Mouse (Mus musculus) midbrain, postnatal 0 days (tissue): ENCODE data around the gene Abca1. TPM values are rescaled to one million over a fixed set of nuclear protein-coding genes. Genes with fewer than 3 reads are reported as not detected.

Source experiments
- ATAC-seq: fragments of 200-750 bp; cut with Nextera tagmentation; 2 replicates; pipeline ENCODE4 v1.8.0; 2017; ENCODE audit warnings: moderate number of reproducible peaks, mild to moderate bottlenecking, moderate TSS enrichment, moderate library complexity; ENCODE audit not compliant: low FRiP score
- DNase-seq: peaks from one replicate; pipeline ENCODE4 v3.0.0-alpha.2; 2015; ENCODE audit warnings: low spot score
- H3K27ac ChIP-seq: fragments of 300-500 bp; sonication (generic); 2 replicates; pipeline ENCODE4 v1.5.1; 2014; ENCODE audit warnings: low read depth, mild to moderate bottlenecking, low read length, mixed read lengths
- H3K27me3 ChIP-seq: fragments of 300-500 bp; sonication (generic); 2 replicates; pipeline ENCODE4 v1.6.1; 2014; ENCODE audit warnings: low read length, control low read depth, mixed read lengths; ENCODE audit not compliant: insufficient read depth
- H3K36me3 ChIP-seq: fragments of 300-500 bp; sonication (generic); 2 replicates; pipeline ENCODE4 v1.6.1; 2014; ENCODE audit warnings: low read length, control low read depth, mixed read lengths; ENCODE audit not compliant: insufficient read depth
- H3K4me1 ChIP-seq: fragments of 300-500 bp; sonication (generic); 2 replicates; pipeline ENCODE4 v1.6.1; 2014; ENCODE audit warnings: mild to moderate bottlenecking, control low read depth, antibody characterized with exemption, low read length, mixed read lengths; ENCODE audit not compliant: insufficient read depth
- H3K4me2 ChIP-seq: fragments of 300-500 bp; sonication (generic); 2 replicates; pipeline ENCODE4 v1.6.1; 2014; ENCODE audit warnings: low read depth, mild to moderate bottlenecking, low read length, mixed read lengths; ENCODE audit not compliant: poor library complexity, severe bottlenecking
- H3K4me3 ChIP-seq: fragments of 300-500 bp; sonication (generic); 2 replicates; pipeline ENCODE4 v1.5.1; 2014; ENCODE audit warnings: low read depth, mild to moderate bottlenecking, low read length, moderate library complexity
- H3K9ac ChIP-seq: fragments of 300-500 bp; sonication (generic); replicated peaks from 2 replicates; pipeline ENCODE4 v1.6.1; 2014; ENCODE audit warnings: mild to moderate bottlenecking, low read length, moderate library complexity, mixed read lengths; ENCODE audit not compliant: poor library complexity, severe bottlenecking
- H3K9me3 ChIP-seq: fragments of 300-500 bp; sonication (generic); 2 replicates; pipeline ENCODE4 v1.6.1; 2016; ENCODE audit warnings: low read length, control low read depth
- CTCF ChIP-seq: IDR thresholded peaks from 2 replicates; pipeline ENCODE4 v1.5.1; 2016; ENCODE audit warnings: antibody characterized with exemption, mild to moderate bottlenecking
- WGBS: fragments of 180-500 bp; shearing (Covaris S2); extraction: QIAGEN DNeasy Blood & Tissue Kit; methylation state at CpG from one replicate; pipeline ENCODE4 v1.1.7; 2014; 5-methylcytosine and 5-hydroxymethylcytosine counted together
- polyA plus RNA-seq: library from polyadenylated mRNA; unstranded; fragments of >200 nt; fragmentation: Nextera tagmentation; extraction: Ambion mirVana; gene quantifications from 2 replicates; pipeline ENCODE4 v1.2.1, GENCODE M21; 2015
- total RNA-seq: library from RNA; depleted of rRNA; stranded (reverse); fragments of >200 nt; gene quantifications from 2 replicates; pipeline ENCODE4 v1.2.3, GENCODE M21; 2014

Abca1 gene
- total and polyA plus RNA-seq, 2 experiments from 2014 or later, result 8.6 to 49.2 TPM

DNA sequence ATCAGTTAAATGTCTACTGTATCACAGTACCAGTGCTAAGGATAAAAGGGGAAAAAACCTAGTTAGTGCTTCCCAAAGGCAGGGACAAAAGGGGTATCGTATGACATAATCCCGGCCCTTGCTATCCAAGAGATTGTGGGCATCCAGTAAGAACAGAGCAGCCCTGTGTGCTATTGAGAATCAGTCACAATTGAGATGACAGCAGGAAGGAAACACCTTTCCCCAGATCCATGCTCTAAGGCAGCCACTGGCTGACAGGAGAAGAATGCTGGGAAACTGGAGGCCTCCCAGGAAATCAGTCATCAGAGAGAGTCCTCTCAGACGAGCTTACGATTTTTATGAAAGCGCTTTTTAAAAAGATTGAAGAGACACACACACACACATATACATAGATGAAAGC is 42.6 kb downstream of the Abca1 start:
- WGBS, result 53% methylated on average over 5 of the region's 5 CpGs
- no peak for ATAC-seq
- Histone ChIP-seq H3K4me2 (no peak overlapping the region), H3K36me3 (0 out of 2 replicates have a peak, but pooled peaks cover 3% of the 10 kb centered on the region), H3K4me1 (no peaks in the 10 kb centered on the region), H3K4me3 (no peak overlapping the region), H3K9me3 (no peaks in the 10 kb centered on the region), H3K27me3 (no peaks in the 10 kb centered on the region), H3K27ac (no peak overlapping the region), H3K9ac (no peak overlapping the region)
- DNase-seq, result no peak
- TF ChIP-seq CTCF, result no peak

DNA sequence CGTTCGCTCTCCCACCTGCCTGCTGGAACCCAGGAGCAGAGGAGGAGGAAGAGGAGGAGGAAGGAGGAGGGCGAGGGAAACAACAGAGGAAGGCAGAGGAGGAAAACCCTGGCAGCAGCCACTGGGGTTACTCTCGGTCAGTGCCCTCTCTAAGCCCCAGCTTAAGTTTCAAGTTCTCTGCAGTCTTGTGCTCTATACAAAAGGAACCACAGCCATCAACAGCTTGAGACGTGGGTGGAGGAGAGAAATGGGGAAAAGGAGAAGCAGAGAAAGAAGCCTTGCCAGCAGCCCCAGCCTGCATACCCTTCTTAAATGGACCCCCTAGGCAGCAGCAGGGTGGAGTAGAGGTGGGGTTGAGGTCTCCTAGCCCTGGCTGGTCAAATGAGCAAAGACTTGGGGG is 43.8 kb downstream of the Abca1 start:
- no peaks in the 10 kb centered on the region for H3K4me1 ChIP-seq
- no peak overlapping the region for H3K4me3 ChIP-seq
- DNase-seq (peak; percentile 37), ATAC-seq (no peak)
- no peaks in the 10 kb centered on the region for H3K9me3 ChIP-seq
- 0 out of 2 replicates have a peak, but pooled peaks cover 3% of the 10 kb centered on the region for H3K36me3 ChIP-seq
- H3K27ac ChIP-seq, result no peak overlapping the region
- WGBS, result 11% methylated on average over 2 of the region's 5 CpGs
- H3K27me3 ChIP-seq, result no peaks in the 10 kb centered on the region
- no peak for TF ChIP-seq CTCF
- H3K4me2 ChIP-seq, result no peak overlapping the region
- H3K9ac ChIP-seq, result no peak overlapping the region

DNA sequence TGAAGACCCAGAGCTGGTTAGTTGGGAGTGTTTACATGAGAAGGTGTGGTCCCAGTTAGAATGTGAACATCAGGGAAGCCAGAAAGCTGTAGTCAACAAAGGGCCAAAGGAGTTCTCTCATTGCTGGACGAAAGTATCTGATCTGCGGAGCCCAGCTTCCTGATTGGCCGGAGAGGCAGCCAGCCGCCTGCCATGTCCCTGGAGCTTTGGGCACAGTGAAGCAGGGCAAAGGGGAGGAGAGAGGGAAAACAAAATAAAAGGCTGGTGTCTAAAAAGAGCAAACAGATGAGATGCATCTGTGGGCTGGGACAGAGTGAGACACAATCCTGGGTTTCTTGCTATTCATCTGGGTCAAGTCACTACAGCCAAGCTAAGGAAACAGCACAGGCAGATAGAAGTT is 44.3 kb downstream of the Abca1 start:
- no peak overlapping the region for H3K4me2 ChIP-seq
- 0 out of 2 replicates have a peak, but pooled peaks cover 3% of the 10 kb centered on the region for H3K36me3 ChIP-seq
- DNase-seq (peak; percentile 10), ATAC-seq (0 out of 2 replicates have a peak, but pooled peaks have one; percentile 38)
- no peak overlapping the region for H3K27ac ChIP-seq
- H3K27me3 ChIP-seq, result no peaks in the 10 kb centered on the region
- H3K9ac ChIP-seq, result no peak overlapping the region
- TF ChIP-seq CTCF, result no peak
- 38% methylated on average over 4 of the region's 4 CpGs for WGBS
- no peaks in the 10 kb centered on the region for H3K4me1 ChIP-seq
- H3K9me3 ChIP-seq, result no peaks in the 10 kb centered on the region
- H3K4me3 ChIP-seq, result no peak overlapping the region

DNA sequence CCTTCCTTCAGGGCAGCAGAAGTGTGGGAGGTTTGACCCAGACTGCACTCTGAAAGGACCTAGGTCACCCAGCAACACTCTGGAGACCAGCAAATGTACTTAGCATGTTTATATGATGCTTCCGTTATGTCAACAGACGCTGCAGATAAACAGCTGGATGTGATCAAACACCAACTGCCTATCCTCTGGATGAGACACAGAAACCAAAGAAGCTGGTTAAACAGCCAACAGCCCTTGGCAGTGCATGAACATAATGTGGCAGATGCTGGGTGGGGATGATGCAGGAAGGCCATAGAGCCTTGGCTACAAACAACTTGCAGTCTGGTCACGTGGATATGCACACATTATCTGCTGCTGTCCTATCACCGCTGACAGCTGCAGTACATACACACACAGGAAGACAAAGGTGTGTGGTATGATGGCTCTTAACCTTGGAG is 47.8 kb downstream of the Abca1 start:
- no peak overlapping the region for H3K27ac ChIP-seq
- no peak for ATAC-seq
- 89% methylated on average over 4 of the region's 4 CpGs for WGBS

DNA sequence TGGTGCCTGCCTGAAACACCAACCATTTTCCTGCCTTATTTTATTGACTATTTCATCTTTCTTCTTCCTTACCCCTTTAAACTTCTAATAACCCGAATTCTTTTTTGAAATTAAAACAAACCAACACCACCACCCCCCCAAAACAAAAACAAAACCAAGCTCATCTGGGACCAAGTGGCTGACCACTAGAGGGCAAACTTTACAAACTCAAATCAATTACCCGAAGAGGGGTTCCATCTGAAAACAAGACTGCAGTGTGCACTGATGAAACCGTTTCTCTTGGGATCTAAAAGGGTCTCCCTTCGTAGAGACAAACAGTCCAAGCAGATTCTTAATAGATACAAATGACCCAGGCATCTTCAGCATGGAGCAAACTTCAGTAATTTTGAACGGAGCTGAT is 49.3 kb downstream of the Abca1 start:
- no peak overlapping the region for H3K9ac ChIP-seq
- H3K27me3 ChIP-seq, result no peaks in the 10 kb centered on the region
- no peaks in the 10 kb centered on the region; the same call in 1 of the 2 replicates for H3K4me1 ChIP-seq
- no peak overlapping the region for H3K4me2 ChIP-seq
- no peak overlapping the region for H3K27ac ChIP-seq
- H3K4me3 ChIP-seq, result no peak overlapping the region
- peak; percentile 75 for TF ChIP-seq CTCF
- ATAC-seq (no peak), DNase-seq (peak; percentile 62)
- H3K9me3 ChIP-seq, result no peaks in the 10 kb centered on the region
- 36% methylated on average over 5 of the region's 5 CpGs for WGBS
- H3K36me3 ChIP-seq, result 0 out of 2 replicates have a peak, but pooled peaks cover 3% of the 10 kb centered on the region

More for the DNA sequence above, 47.8 kb downstream of the Abca1 start:
- Histone ChIP-seq H3K27me3 (no peaks in the 10 kb centered on the region), H3K9me3 (no peaks in the 10 kb centered on the region), H3K4me2 (no peak overlapping the region), H3K4me3 (no peak overlapping the region), H3K4me1 (no peaks in the 10 kb centered on the region; the same call in 1 of the 2 replicates), H3K36me3 (0 out of 2 replicates have a peak, but pooled peaks cover 3% of the 10 kb centered on the region), H3K9ac (no peak overlapping the region)
- no peak for TF ChIP-seq CTCF
- no peak for DNase-seq

DNA sequence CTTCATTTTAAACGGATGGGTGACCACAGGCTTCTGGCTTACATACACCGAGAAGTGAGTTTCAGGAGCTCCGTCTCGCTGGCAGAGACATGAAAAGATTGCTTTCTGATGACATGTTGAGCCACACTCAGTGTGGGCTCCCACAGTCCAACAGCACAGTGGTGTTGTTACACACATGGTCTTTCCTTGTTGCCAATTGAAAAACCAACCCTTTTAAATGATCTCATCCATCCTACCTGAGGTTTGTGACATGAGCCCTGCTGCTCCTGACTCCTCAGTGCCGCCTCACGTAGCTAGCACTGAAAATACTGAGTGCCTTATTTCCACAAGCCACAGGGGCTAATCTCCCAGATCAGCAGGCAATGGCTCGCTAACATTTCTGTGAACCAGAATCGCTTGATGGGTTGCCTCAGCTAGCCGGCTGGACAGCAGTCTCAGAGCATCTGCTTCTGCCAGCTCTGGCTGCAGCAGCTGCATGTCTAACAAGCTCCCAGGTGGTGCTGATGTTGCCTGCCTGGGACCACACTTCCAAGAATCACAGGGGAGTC is 50.2 kb downstream of the Abca1 start:
- no peaks in the 10 kb centered on the region; the same call in 1 of the 2 replicates for H3K4me1 ChIP-seq
- no peak overlapping the region for H3K9ac ChIP-seq
- DNase-seq, result peak; percentile 27
- H3K4me3 ChIP-seq, result no peak overlapping the region
- no peaks in the 10 kb centered on the region for H3K27me3 ChIP-seq
- H3K4me2 ChIP-seq, result no peak overlapping the region
- 39% methylated on average over 9 of the region's 9 CpGs for WGBS
- TF ChIP-seq CTCF, result no peak
- H3K9me3 ChIP-seq, result no peaks in the 10 kb centered on the region
- H3K36me3 ChIP-seq, result 0 out of 2 replicates have a peak, but pooled peaks cover 3% of the 10 kb centered on the region
- H3K27ac ChIP-seq, result peak overlapping the region; percentile 57
- ATAC-seq, result peak; percentile 20; the same call in 1 of the 2 replicates
